Mouse (Mus musculus) spleen, postnatal 0 days (tissue): Measurements from ENCODE around the gene Gm20929. TPM values are rescaled to one million over a fixed set of nuclear protein-coding genes. Genes with fewer than 3 reads are reported as not detected.

Experiments
- polyA plus RNA-seq: library from polyadenylated mRNA; unstranded; fragments of >200 nt; fragmentation: Nextera tagmentation; extraction: Ambion mirVana; gene quantifications from 2 replicates; pipeline ENCODE4 v1.2.1, GENCODE M21; 2015

Gm20929 gene
- polyA plus RNA-seq: not detected in 2 replicates

GRCm38 (mm10) chrY:53843649-53844048 is at the start of gene Gm20929:
TSS of gene Gm20929 (plus strand) at chrY:53843949.

